Mouse (Mus musculus): ENCODE results near the gene Rab6b.

- TF ChIP-seq CTCF (IDR thresholded peaks at IDR 0.05; ENCODE audit: insufficient read depth, low read length) (no peak), POLR2A (IDR thresholded peaks at IDR 0.05; ENCODE audit: borderline replicate concordance, extremely low read depth, low read depth, low read length) (no peak)
These were observed 37.6 kb downstream of the Rab6b start for GRCm38 (mm10) chr9:103149074-103149799.

Data from lung, adult 2 months (tissue).